Mouse (Mus musculus): ENCODE measurements at regions not wholly inside any gene's neighbourhood (a gene's known extent, or its start where the extent isn't known, plus 50 kb on each side); places are given as distances from the start of the nearest gene placed in this dataset.

DNA sequence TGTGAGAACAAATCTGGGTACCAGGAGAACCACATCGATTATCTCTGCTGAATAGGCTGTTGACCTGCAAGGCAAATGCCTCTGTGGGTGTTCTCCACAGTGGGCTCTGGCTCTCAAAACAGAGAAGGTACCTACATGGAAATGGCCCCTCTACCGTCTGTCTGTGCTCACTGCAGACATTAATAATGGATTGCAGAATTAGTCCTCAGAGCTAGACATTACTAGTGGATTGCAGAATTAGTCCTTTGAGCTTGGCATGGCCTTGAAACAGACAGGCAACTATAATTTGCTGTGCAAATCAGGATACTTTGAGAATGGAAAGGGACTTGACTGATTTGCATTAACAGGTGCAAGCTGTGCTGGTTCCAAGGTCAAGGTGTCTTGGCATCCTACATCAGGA is 77.3 kb upstream of the Gm26897 start:
- peaks cover 3% of the 10 kb centered on the region; the same call in 1 of the 2 replicates for H3K27me3 ChIP-seq (ENCODE audit: control insufficient read depth)
- H3K4me1 ChIP-seq (ENCODE audit: control insufficient read depth): no peaks in the 10 kb centered on the region
- H3K9me3 ChIP-seq (ENCODE audit: control insufficient read depth, low read length): no peaks in the 10 kb centered on the region; the same call in 1 of the 2 replicates
- H3K4me3 ChIP-seq (replicated peaks): no peak overlapping the region
- no peaks in the 10 kb centered on the region for H3K36me3 ChIP-seq (ENCODE audit: control insufficient read depth)
- no peak for TF ChIP-seq GATA1 (IDR thresholded peaks at IDR 0.05; ENCODE audit: low read length)
- TF ChIP-seq TAL1 (IDR thresholded peaks at IDR 0.05; ENCODE audit: low read length): no peak

DNA sequence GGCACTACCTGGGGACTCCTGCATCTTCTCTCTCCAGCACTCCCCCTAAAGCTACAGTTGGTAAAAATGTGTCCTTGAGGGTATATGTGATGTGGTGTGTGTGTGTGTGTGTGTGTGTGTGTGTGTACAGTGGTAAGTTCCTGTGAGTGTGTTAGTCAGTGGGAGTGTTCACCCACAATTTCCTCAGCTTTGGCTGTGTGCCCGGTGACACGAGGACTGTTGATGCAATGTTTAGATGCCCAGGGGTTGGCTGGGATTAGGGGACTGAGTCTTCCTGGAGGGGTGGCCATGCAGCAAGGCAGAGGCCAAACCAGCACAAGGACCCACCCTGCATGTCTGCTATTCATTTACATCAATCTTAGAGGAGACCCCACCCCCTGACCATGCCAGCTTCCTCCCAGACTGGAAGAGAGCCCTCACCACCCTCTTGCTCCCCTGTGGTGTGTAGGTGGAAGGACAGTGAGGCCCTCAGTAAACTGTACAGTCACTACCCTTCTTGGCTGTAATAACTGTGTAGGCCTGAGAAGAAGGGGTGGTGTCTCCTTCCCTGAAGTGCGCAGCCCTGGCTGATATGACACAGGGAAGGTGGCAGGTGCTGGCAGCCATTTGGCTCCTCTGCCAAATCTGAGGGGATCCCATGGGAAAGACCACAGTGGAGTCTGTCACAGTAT is 75.8 kb upstream of the Gm26897 start:
- TF ChIP-seq TAL1 (IDR thresholded peaks at IDR 0.05; ENCODE audit: low read length): no peak
- TF ChIP-seq GATA1 (IDR thresholded peaks at IDR 0.05; ENCODE audit: low read length): no peak
- H3K4me1 ChIP-seq (ENCODE audit: control insufficient read depth): no peaks in the 10 kb centered on the region
- no peaks in the 10 kb centered on the region; the same call in 1 of the 2 replicates for H3K9me3 ChIP-seq (ENCODE audit: control insufficient read depth, low read length)
- H3K27me3 ChIP-seq (ENCODE audit: control insufficient read depth): peaks cover 3% of the 10 kb centered on the region; the same call in 1 of the 2 replicates
- H3K36me3 ChIP-seq (ENCODE audit: control insufficient read depth): no peaks in the 10 kb centered on the region
- H3K4me3 ChIP-seq (replicated peaks): no peak overlapping the region

DNA sequence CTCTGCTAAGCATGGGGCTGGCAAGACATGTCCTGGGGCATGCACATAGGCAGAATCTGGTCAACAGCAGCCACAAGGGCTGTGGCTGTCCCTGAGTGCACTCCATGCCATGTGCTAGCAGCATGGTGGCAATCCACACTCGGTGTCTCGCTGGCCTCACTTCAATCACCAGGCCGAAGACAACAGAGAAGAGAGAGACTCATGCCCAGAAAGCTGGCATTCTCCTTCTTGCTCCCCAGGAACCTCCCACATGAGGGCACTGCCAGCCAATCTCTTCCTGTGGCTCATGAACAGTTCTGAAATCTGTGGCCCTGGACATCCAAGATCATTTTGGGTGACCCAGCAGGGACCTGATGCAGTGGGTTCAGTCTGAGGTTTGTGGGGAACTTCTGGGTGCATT is 74.5 kb upstream of the Gm26897 start:
- TF ChIP-seq TAL1 (IDR thresholded peaks at IDR 0.05; ENCODE audit: low read length): no peak
- TF ChIP-seq GATA1 (IDR thresholded peaks at IDR 0.05; ENCODE audit: low read length): no peak
- H3K27me3 ChIP-seq (ENCODE audit: control insufficient read depth): no peaks in the 10 kb centered on the region
- no peaks in the 10 kb centered on the region for H3K36me3 ChIP-seq (ENCODE audit: control insufficient read depth)
- H3K9me3 ChIP-seq (ENCODE audit: control insufficient read depth, low read length): no peaks in the 10 kb centered on the region
- H3K4me1 ChIP-seq (ENCODE audit: control insufficient read depth): no peaks in the 10 kb centered on the region
- H3K4me3 ChIP-seq (replicated peaks): no peak overlapping the region

DNA sequence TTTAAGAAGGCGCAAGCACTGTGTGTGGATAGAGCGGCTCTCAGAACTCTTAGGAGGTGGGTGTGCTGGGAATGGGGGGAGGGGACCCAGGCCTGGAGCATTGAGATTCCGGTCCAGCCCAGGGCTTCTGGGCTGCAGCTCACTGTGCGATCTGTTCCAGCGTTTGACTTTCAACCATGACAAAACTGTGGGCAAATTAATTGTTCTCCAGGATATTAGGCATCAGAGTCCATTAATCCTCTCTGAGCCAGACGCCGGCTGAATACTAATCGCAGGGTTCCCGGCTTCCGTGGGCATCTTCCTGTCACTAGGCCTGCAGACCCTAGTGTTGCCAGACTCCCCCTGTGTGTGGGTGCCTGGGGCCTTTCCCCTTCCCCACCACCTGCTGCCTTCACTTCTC is 73.3 kb upstream of the Gm26897 start:
- Histone ChIP-seq H3K27me3 (ENCODE audit: control insufficient read depth) (no peaks in the 10 kb centered on the region), H3K4me3 (replicated peaks) (no peak overlapping the region), H3K9me3 (ENCODE audit: control insufficient read depth, low read length) (no peaks in the 10 kb centered on the region), H3K4me1 (ENCODE audit: control insufficient read depth) (no peaks in the 10 kb centered on the region), H3K36me3 (ENCODE audit: control insufficient read depth) (no peaks in the 10 kb centered on the region)
- TF ChIP-seq GATA1 (IDR thresholded peaks at IDR 0.05; ENCODE audit: low read length): no peak
- no peak for TF ChIP-seq TAL1 (IDR thresholded peaks at IDR 0.05; ENCODE audit: low read length)

DNA sequence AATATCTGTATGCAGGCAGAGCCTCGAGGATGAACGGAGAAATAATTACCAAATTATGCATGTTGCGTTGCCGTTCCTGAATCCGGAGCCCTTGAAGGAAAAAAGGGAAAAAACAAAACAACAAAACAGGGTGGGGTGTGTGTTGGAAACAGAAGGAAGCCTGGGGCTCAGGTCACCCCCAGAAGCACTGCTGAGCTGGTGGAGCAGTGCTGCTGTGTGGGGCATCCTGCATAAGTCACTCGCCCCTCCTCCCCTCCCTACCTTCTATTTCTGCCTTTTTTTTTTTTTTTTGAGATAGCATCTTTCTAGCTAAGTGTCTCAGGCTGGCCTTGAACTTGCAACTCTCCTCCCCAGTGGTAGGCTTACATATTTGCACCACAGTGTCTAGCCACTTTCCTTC is 72.8 kb upstream of the Gm26897 start:
- no peak for TF ChIP-seq TAL1 (IDR thresholded peaks at IDR 0.05; ENCODE audit: low read length)
- TF ChIP-seq GATA1 (IDR thresholded peaks at IDR 0.05; ENCODE audit: low read length): no peak
- H3K9me3 ChIP-seq (ENCODE audit: control insufficient read depth, low read length): no peaks in the 10 kb centered on the region
- H3K27me3 ChIP-seq (ENCODE audit: control insufficient read depth): no peaks in the 10 kb centered on the region

DNA sequence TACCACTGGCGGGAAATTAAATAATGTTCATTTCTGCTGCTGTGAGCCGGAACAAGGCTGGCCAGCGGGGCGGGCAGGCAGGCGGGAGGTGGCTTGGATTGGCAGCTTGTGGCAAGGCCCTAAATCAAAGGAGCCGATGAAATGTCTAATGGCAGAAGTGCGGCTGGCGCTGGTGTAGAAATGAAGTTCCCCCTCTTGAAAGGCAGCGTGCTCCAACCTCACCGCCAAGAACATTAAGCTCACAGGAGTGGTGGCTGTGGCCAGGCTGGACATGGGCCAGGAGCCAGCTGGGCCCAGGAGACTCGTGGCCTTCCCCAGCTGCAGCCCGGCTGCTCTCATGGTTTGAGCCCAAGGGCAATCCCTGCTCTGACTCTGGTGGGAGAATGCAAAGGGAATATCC is 71.8 kb upstream of the Gm26897 start:
- H3K4me3 ChIP-seq (replicated peaks): no peak overlapping the region
- no peaks in the 10 kb centered on the region for H3K9me3 ChIP-seq (ENCODE audit: control insufficient read depth, low read length)
- no peaks in the 10 kb centered on the region for H3K36me3 ChIP-seq (ENCODE audit: control insufficient read depth)
- TF ChIP-seq TAL1 (IDR thresholded peaks at IDR 0.05; ENCODE audit: low read length): no peak
- no peak for TF ChIP-seq GATA1 (IDR thresholded peaks at IDR 0.05; ENCODE audit: low read length)
- no peaks in the 10 kb centered on the region for H3K4me1 ChIP-seq (ENCODE audit: control insufficient read depth)
- H3K27me3 ChIP-seq (ENCODE audit: control insufficient read depth): no peaks in the 10 kb centered on the region

More for the DNA sequence above, 72.8 kb upstream of the Gm26897 start:
- Histone ChIP-seq H3K4me3 (replicated peaks) (no peak overlapping the region), H3K4me1 (ENCODE audit: control insufficient read depth) (no peaks in the 10 kb centered on the region), H3K36me3 (ENCODE audit: control insufficient read depth) (no peaks in the 10 kb centered on the region)

DNA sequence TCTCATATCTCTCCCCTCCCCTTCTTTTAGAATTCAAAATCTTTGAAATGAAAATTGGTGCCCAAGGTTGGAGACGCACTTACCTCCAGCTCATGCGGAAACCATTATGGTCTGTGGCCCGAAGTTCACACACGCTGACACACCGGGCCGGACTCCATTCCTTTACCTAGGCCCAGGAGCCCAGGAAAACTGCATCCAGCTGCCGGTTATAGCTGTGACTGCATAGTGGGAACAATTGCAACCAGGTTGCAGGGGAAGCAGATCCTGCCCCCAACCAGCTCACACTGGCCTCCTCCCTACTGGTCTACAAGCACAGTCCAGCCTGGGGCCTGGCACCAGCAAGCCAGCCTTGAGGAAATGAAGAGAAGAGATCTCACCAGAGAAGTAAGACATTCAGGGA is 69.9 kb upstream of the Gm26897 start:
- TF ChIP-seq TAL1 (IDR thresholded peaks at IDR 0.05; ENCODE audit: low read length) (no peak), GATA1 (IDR thresholded peaks at IDR 0.05; ENCODE audit: low read length) (no peak)

DNA sequence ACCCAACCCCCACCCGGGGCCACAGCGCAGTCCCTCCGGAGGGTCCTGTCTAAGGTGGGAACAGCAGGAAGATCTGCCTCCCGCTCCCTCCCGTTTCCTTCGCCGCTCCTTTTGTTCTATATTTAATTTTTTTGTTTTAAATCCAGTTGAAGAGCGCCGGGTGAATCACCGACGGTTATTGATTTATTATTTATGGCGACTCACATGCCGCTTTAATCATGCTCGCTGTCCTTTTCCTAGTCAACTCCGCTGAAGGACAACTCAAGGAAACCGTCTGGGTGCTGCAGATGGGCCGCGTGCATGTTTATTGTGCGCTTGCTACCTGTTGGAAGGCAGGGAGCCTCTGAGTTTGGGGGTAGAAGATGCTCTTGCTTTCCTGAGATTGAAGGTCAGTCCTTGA is 68.3 kb upstream of the Gm26897 start:
- Histone ChIP-seq H3K9me3 (ENCODE audit: control insufficient read depth, low read length) (peaks cover 4% of the 10 kb centered on the region), H3K36me3 (ENCODE audit: control insufficient read depth) (no peaks in the 10 kb centered on the region), H3K4me3 (replicated peaks) (no peak overlapping the region), H3K4me1 (ENCODE audit: control insufficient read depth) (0 out of 2 replicates have a peak, but pooled peaks cover 2% of the 10 kb centered on the region), H3K27me3 (ENCODE audit: control insufficient read depth) (no peaks in the 10 kb centered on the region)
- TF ChIP-seq TAL1 (IDR thresholded peaks at IDR 0.05; ENCODE audit: low read length) (no peak), GATA1 (IDR thresholded peaks at IDR 0.05; ENCODE audit: low read length) (no peak)

More for the DNA sequence above, 69.9 kb upstream of the Gm26897 start:
- Histone ChIP-seq H3K9me3 (ENCODE audit: control insufficient read depth, low read length) (no peaks in the 10 kb centered on the region), H3K4me1 (ENCODE audit: control insufficient read depth) (no peaks in the 10 kb centered on the region), H3K4me3 (replicated peaks) (no peak overlapping the region), H3K36me3 (ENCODE audit: control insufficient read depth) (no peaks in the 10 kb centered on the region), H3K27me3 (ENCODE audit: control insufficient read depth) (no peaks in the 10 kb centered on the region)

DNA sequence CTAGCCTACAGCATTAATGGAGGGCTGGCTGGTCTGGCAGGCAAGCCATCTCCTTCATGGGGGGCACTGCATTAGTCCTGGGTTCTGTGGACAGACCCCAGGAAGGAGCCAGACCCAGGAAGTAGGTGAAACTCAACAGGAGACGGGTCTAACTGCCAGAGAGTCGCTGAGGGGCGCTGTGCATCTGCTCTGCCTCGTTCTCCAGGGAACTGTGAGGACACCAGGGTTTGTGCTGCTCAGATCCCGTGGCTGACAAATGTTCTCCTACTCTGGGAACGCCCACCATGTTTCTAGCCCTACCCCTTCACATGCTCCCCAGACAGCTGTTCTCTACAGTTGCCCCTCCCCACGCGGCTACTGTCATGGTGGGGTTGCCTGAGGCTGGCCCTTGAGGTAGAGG is 67.7 kb upstream of the Gm26897 start:
- TF ChIP-seq GATA1 (IDR thresholded peaks at IDR 0.05; ENCODE audit: low read length) (no peak), TAL1 (IDR thresholded peaks at IDR 0.05; ENCODE audit: low read length) (no peak)

More for the DNA sequence above, 67.7 kb upstream of the Gm26897 start:
- Histone ChIP-seq H3K9me3 (ENCODE audit: control insufficient read depth, low read length) (peaks cover 4% of the 10 kb centered on the region), H3K4me1 (ENCODE audit: control insufficient read depth) (0 out of 2 replicates have a peak, but pooled peaks cover 2% of the 10 kb centered on the region), H3K36me3 (ENCODE audit: control insufficient read depth) (no peaks in the 10 kb centered on the region), H3K27me3 (ENCODE audit: control insufficient read depth) (no peaks in the 10 kb centered on the region), H3K4me3 (replicated peaks) (no peak overlapping the region)
